Mouse (Mus musculus): ENCODE results near the gene Plscr2. TPM values are rescaled to one million over a fixed set of nuclear protein-coding genes. Genes with fewer than 3 reads are reported as not detected.

Gene Plscr2
- 10 to 100 TPM; 24.2 to 28.6 TPM for total RNA-seq (2021)
- long read RNA-seq, experiment 1, transcript Plscr2-201 (8 exons, 1,874 nt), result minor isoform, 6 of 17 reads
- long read RNA-seq, experiment 1, transcript Plscr2-205 (8 exons, 1,900 nt), result major isoform, 9 of 17 reads
- long read RNA-seq, experiment 1, partial matches to known transcripts, result 0 of 17 reads
- long read RNA-seq, experiment 1, other reads (novel, unspliced or antisense), result 2 of 17 reads
- long read RNA-seq, experiment 2, transcript Plscr2-205 (8 exons, 1,900 nt), result major isoform, 8 of 12 reads
- long read RNA-seq, experiment 2, partial matches to known transcripts, result 0 of 12 reads
- long read RNA-seq, experiment 2, other reads (novel, unspliced or antisense), result 4 of 12 reads

- peak; percentile 74 to 84 for DNase-seq
These were observed at the start of gene Plscr2 for GRCm38 (mm10) chr9:92275486-92276207. Gene Plscr2, plus strand, starts transcription at chr9:92275602.

- no peak for DNase-seq
These were observed 49.2 kb upstream of the Plscr2 start for GRCm38 (mm10) chr9:92226127-92226655.

GRCm38 (mm10) chr9:92226795-92227194 is 48.6 kb upstream of the Plscr2 start:
- DNase-seq, result no peak

GRCm38 (mm10) chr9:92228867-92229832 is 46.3 kb upstream of the Plscr2 start:
- no peak for DNase-seq

- DNase-seq, result peak in 1 of 2 experiments; percentile 48
These were observed 45.6 kb upstream of the Plscr2 start for GRCm38 (mm10) chr9:92229833-92230205.

GRCm38 (mm10) chr9:92234901-92235458 is 40.4 kb upstream of the Plscr2 start:
- no peak for DNase-seq

GRCm38 (mm10) chr9:92248773-92249446 is 26.5 kb upstream of the Plscr2 start:
- no peak for DNase-seq

- no peak for DNase-seq
These were observed 26.0 kb upstream of the Plscr2 start, which contains the start of gene Plscr1 for GRCm38 (mm10) chr9:92249447-92249852. Gene Plscr1, plus strand, starts transcription at chr9:92249750.

GRCm38 (mm10) chr9:92249987-92250772 is 25.2 kb upstream of the Plscr2 start:
- peak; percentile 89 to 92 for DNase-seq

- DNase-seq, result no peak
These were observed 22.7 kb upstream of the Plscr2 start for GRCm38 (mm10) chr9:92252718-92253117.

- no peak for DNase-seq
These were observed 21.6 kb upstream of the Plscr2 start for GRCm38 (mm10) chr9:92253585-92254321.

- DNase-seq, result no peak
These were observed 14.8 kb upstream of the Plscr2 start for GRCm38 (mm10) chr9:92260481-92261159.

- DNase-seq, result peak in 1 of 2 experiments; percentile 41
These were observed 9.7 kb upstream of the Plscr2 start for GRCm38 (mm10) chr9:92265719-92266118.

- no peak for DNase-seq
These were observed 8.7 kb upstream of the Plscr2 start for GRCm38 (mm10) chr9:92266558-92267171.

- DNase-seq, result no peak
These were observed 7.7 kb upstream of the Plscr2 start for GRCm38 (mm10) chr9:92267732-92268131.

GRCm38 (mm10) chr9:92269829-92270404 is 5.5 kb upstream of the Plscr2 start:
- no peak for DNase-seq

- DNase-seq, result peak; percentile 85 to 91
These were observed 4.5 kb upstream of the Plscr2 start for GRCm38 (mm10) chr9:92270927-92271326.

- no peak for DNase-seq
These were observed 2.8 kb upstream of the Plscr2 start for GRCm38 (mm10) chr9:92272650-92273049.

Data from heart, adult 18-20 months (tissue).